Mouse (Mus musculus) olfactory bulb, adult 2 months (tissue): ENCODE results near the gene Iqsec3.

ENCODE experiments used
- CTCF ChIP-seq: fragments of 200-500 bp; IDR thresholded peaks from 2 replicates; pipeline ENCODE4 v1.5.1; 2012; ENCODE audit warnings: low read depth, mild to moderate bottlenecking, low read length, moderate library complexity; ENCODE audit not compliant: insufficient read depth
- POLR2A ChIP-seq: fragments of 200-500 bp; IDR thresholded peaks from 2 replicates; pipeline ENCODE4 v1.6.1; 2012; ENCODE audit warnings: mild to moderate bottlenecking, low read depth, low read length, moderate library complexity; ENCODE audit not compliant: insufficient read depth

GRCm38 (mm10) chr6:121326486-121327069 is 146.9 kb downstream of the Iqsec3 start:
- no peak for TF ChIP-seq POLR2A
- TF ChIP-seq CTCF = no peak
